In genomic region chr9:22680031-22680430, GRCm38 (mm10) we compare ENCODE assay signal across 18 mouse cellular contexts.
DNase-seq lines count a peak whose midpoint lies in the region; ATAC-seq and TF ChIP-seq lines count a peak whose summit lies in the region.
"Had no signal": no experiment of that assay in that cellular context is flagged by ENCODE, and none has a peak within 500 bp of the region (broad histone marks: within the 10 kb centered on the region; RNA-seq: fewer than 3 reads in every experiment).

No protein-coding gene starts in this region.

- no peak for TF ChIP-seq CTCF in lung, embryonic 14.5 days (IDR thresholded peaks at IDR 0.05; ENCODE audit: low read depth)

- DNase-seq in heart, adult 8-10 months (ENCODE audit: low spot score), result no peak
- DNase-seq in lung, embryonic 14.5 days, result peak; percentile 10
- no peak for DNase-seq in lung, postnatal 10 days
- peak; percentile 30 for DNase-seq in MN1 (ENCODE audit: low spot score)
- no peak for DNase-seq in urinary bladder, postnatal 14 days (ENCODE audit: low spot score)
- DNase-seq: cerebellum, adult 11-12 months; gastrocnemius, postnatal 25 days; kidney, adult 11 months; lung, postnatal 36 days; right cerebral cortex, adult 18-20 months had no signal

- 0 out of 2 replicates have a peak, but pooled peaks cover 3% of the 10 kb centered on the region for H3K4me1 ChIP-seq in heart, embryonic 11.5 days (ENCODE audit: control insufficient read depth, insufficient read depth, low read length)
- no peaks in the 10 kb centered on the region for H3K4me1 ChIP-seq in lung, embryonic 14.5 days (ENCODE audit: insufficient read depth)
- peaks cover 23% of the 10 kb centered on the region for H3K4me1 ChIP-seq in liver, embryonic 12.5 days
- H3K4me1 ChIP-seq: heart, embryonic 15.5 days; limb, embryonic 10.5 days had no signal

- H3K27ac ChIP-seq in heart, embryonic 11.5 days (ENCODE audit: low read depth, low read length), result no peak overlapping the region
- no peak overlapping the region for H3K27ac ChIP-seq in lung, embryonic 14.5 days (ENCODE audit: low read depth)
- no peak overlapping the region for H3K27ac ChIP-seq in liver, embryonic 12.5 days
- H3K27ac ChIP-seq: embryonic facial prominence, embryonic 13.5 days; heart, embryonic 15.5 days; hindbrain, embryonic 10.5 days; layer of hippocampus, adult 2 months; left cerebral cortex, adult 2 months; limb, embryonic 10.5 days had no signal

- WGBS in heart, embryonic 11.5 days (ENCODE audit: insufficient replicate concordance), result 39% methylated on average over 12 of the region's 12 CpGs
- 38% methylated on average over 12 of the region's 12 CpGs for WGBS in lung, embryonic 14.5 days
- WGBS in liver, embryonic 12.5 days (ENCODE audit: insufficient replicate concordance), result 39% methylated on average over 12 of the region's 12 CpGs

- H3K36me3 ChIP-seq in heart, embryonic 11.5 days (ENCODE audit: control insufficient read depth, insufficient read depth, low read length), result no peaks in the 10 kb centered on the region
- no peaks in the 10 kb centered on the region for H3K36me3 ChIP-seq in lung, embryonic 14.5 days (ENCODE audit: insufficient read depth)
- no peaks in the 10 kb centered on the region for H3K36me3 ChIP-seq in liver, embryonic 12.5 days
- H3K36me3 ChIP-seq: embryonic facial prominence, embryonic 13.5 days; heart, embryonic 15.5 days; hindbrain, embryonic 10.5 days; limb, embryonic 10.5 days had no signal

- no peak overlapping the region for H3K9ac ChIP-seq in heart, embryonic 11.5 days (ENCODE audit: low read depth, low read length)
- H3K9ac ChIP-seq in lung, embryonic 14.5 days, result no peak overlapping the region
- H3K9ac ChIP-seq in liver, embryonic 12.5 days, result no peak overlapping the region
- H3K9ac ChIP-seq: embryonic facial prominence, embryonic 13.5 days; heart, embryonic 15.5 days had no signal

- ATAC-seq in heart, embryonic 11.5 days (replicated peaks; ENCODE audit: insufficient number of reproducible peaks, low FRiP score, low TSS enrichment), result no peak
- no peak for ATAC-seq in lung, embryonic 14.5 days (ENCODE audit: insufficient read depth)
- peak; percentile 84 for ATAC-seq in liver, embryonic 12.5 days

- H3K27me3 ChIP-seq in heart, embryonic 11.5 days (ENCODE audit: control insufficient read depth, insufficient read depth, low read length), result no peaks in the 10 kb centered on the region
- H3K27me3 ChIP-seq in lung, embryonic 14.5 days (ENCODE audit: insufficient read depth, low read length), result no peaks in the 10 kb centered on the region
- no peaks in the 10 kb centered on the region for H3K27me3 ChIP-seq in liver, embryonic 12.5 days (replicated peaks)
- H3K27me3 ChIP-seq: embryonic facial prominence, embryonic 13.5 days; heart, embryonic 15.5 days had no signal

- H3K4me3 ChIP-seq in heart, embryonic 11.5 days (ENCODE audit: low read depth, low read length), result no peak overlapping the region
- H3K4me3 ChIP-seq in lung, embryonic 14.5 days (ENCODE audit: low read depth, low read length), result no peak overlapping the region
- H3K4me3 ChIP-seq in liver, embryonic 12.5 days, result no peak overlapping the region
- H3K4me3 ChIP-seq: embryonic facial prominence, embryonic 13.5 days; heart, embryonic 15.5 days; hindbrain, embryonic 10.5 days; layer of hippocampus, adult 2 months; left cerebral cortex, adult 2 months; limb, embryonic 10.5 days had no signal

- no peaks in the 10 kb centered on the region for H3K9me3 ChIP-seq in heart, embryonic 11.5 days (replicated peaks; ENCODE audit: control insufficient read depth, low read length)
- no peaks in the 10 kb centered on the region for H3K9me3 ChIP-seq in lung, embryonic 14.5 days (ENCODE audit: low read depth, low read length)
- H3K9me3 ChIP-seq in liver, embryonic 12.5 days (replicated peaks), result no peaks in the 10 kb centered on the region
- H3K9me3 ChIP-seq: embryonic facial prominence, embryonic 13.5 days; heart, embryonic 15.5 days; hindbrain, embryonic 10.5 days; limb, embryonic 10.5 days had no signal

- H3K4me2 ChIP-seq in heart, embryonic 11.5 days, result 0 out of 2 replicates have a peak overlapping the region, but pooled peaks have one; percentile 11
- H3K4me2 ChIP-seq in lung, embryonic 14.5 days, result no peak overlapping the region
- H3K4me2 ChIP-seq in liver, embryonic 12.5 days, result peak overlapping the region; percentile 49
- H3K4me2 ChIP-seq: embryonic facial prominence, embryonic 13.5 days; heart, embryonic 15.5 days had no signal

Comparison
In these comparisons a context has a peak if more than half of its experiments do, and no peak if none do; other contexts are left out.
1. DNase-seq: peak in lung, embryonic 14.5 days (single experiment) and MN1 (single experiment); none in heart, adult 8-10 months (single experiment), lung, postnatal 10 days (single experiment) and urinary bladder, postnatal 14 days (single experiment).